Mouse (Mus musculus) neural tube, embryonic 12.5 days (tissue): ENCODE results near the gene Nt5c. TPM values are rescaled to one million over a fixed set of nuclear protein-coding genes. Genes with fewer than 3 reads are reported as not detected.
"Not testable (repeated sequence)": the region's sequence is repeated elsewhere in the genome, so short reads cannot be mapped to it uniquely, and the experiment has no call there.

Source experiments
- ATAC-seq: fragments of 200-750 bp; cut with Nextera tagmentation; 2 replicates; pipeline ENCODE4 v1.8.0; 2017; ENCODE audit warnings: low read depth, mild to moderate bottlenecking, moderate TSS enrichment, moderate library complexity; ENCODE audit not compliant: low FRiP score
- H3K27ac ChIP-seq: fragments of 300-500 bp; sonication (generic); 2 replicates; pipeline ENCODE4 v1.5.1; 2016
- H3K27me3 ChIP-seq: fragments of 300-500 bp; sonication (generic); replicated peaks from 2 replicates; pipeline ENCODE4 v1.6.1; 2016; ENCODE audit warnings: mild to moderate bottlenecking
- H3K36me3 ChIP-seq: fragments of 300-500 bp; sonication (generic); 2 replicates; pipeline ENCODE4 v1.6.1; 2016; ENCODE audit warnings: mild to moderate bottlenecking
- H3K4me1 ChIP-seq: fragments of 300-500 bp; sonication (generic); 2 replicates; pipeline ENCODE4 v1.6.1; 2016
- H3K4me2 ChIP-seq: fragments of 300-500 bp; sonication (generic); replicated peaks from 2 replicates; pipeline ENCODE4 v1.6.1; 2016; ENCODE audit warnings: mild to moderate bottlenecking
- H3K4me3 ChIP-seq: fragments of 300-500 bp; sonication (generic); 2 replicates; pipeline ENCODE4 v1.5.1; 2016
- H3K9ac ChIP-seq: fragments of 300-500 bp; sonication (generic); 2 replicates; pipeline ENCODE4 v1.6.1; 2016; ENCODE audit warnings: mild to moderate bottlenecking
- H3K9me3 ChIP-seq: fragments of 300-500 bp; sonication (generic); 2 replicates; pipeline ENCODE4 v1.6.1; 2016; ENCODE audit warnings: mild to moderate bottlenecking
- WGBS: fragments of 180-500 bp; shearing (Covaris S2); methylation state at CpG from one replicate; pipeline ENCODE4 v1.1.7; 2016; 5-methylcytosine and 5-hydroxymethylcytosine counted together
- polyA plus RNA-seq: library from polyadenylated mRNA; unstranded; fragments of >200 nt; fragmentation: Nextera tagmentation; extraction: Ambion mirVana; gene quantifications from 2 replicates; pipeline ENCODE4 v1.2.1, GENCODE M21; 2016

The Nt5c gene
- 84.8 and 87.1 TPM in 2 replicates for polyA plus RNA-seq

DNA sequence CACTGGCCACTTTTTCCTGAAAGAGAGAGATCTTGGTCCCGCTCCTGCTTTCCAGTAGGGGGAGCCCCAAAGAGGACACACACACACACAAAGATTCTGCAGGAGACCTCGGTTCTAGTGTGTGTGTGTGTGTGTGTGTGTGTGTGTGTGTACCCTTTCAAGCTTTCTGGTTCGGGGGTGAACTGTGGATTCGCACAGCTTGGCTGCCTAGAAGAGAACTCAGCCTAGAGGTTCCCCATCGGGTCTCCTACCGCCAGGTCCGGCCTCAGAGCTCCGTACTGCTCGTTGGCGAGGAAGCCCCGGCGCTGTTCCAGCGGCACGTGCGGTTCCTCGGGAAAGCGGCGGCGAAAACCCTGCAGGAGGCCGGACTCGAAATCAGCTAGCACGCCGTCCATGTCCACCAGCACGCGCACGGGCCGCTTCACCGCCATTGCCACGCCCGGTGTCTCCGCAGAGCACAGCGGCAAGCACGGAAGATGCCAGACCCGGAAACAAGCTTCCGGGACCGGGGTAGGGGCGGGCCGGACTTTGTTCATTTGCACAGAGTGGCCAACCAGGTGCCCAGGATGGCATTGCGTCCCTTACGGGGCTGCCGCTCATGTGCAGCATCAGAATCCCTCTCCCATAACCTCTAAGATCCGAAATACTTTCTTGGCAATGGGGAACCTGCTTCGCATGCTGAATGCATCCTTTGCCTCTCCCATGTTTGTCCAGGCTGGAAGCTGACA lies at the start of gene Nt5c:
TSS of gene Nt5c (minus strand) at position 507 of the 728 bp plus-strand sequence.
- H3K27ac ChIP-seq: 0 out of 2 replicates have a peak within 1 kb of the TSS, but pooled peaks have one; percentile 20
- ATAC-seq: peak; percentile 93
- no peaks in the 10 kb centered on the region for H3K27me3 ChIP-seq
- under 1% methylated on average over 43 of the region's 43 CpGs for WGBS
- peaks cover 18% of the 10 kb centered on the region for H3K4me1 ChIP-seq
- peak within 1 kb of the TSS; percentile 69 for H3K4me3 ChIP-seq
- peak within 1 kb of the TSS; percentile 85 for H3K4me2 ChIP-seq
- H3K9ac ChIP-seq: peak within 1 kb of the TSS; percentile 62
- no peaks in the 10 kb centered on the region for H3K9me3 ChIP-seq
- peaks cover 15% of the 10 kb centered on the region for H3K36me3 ChIP-seq

DNA sequence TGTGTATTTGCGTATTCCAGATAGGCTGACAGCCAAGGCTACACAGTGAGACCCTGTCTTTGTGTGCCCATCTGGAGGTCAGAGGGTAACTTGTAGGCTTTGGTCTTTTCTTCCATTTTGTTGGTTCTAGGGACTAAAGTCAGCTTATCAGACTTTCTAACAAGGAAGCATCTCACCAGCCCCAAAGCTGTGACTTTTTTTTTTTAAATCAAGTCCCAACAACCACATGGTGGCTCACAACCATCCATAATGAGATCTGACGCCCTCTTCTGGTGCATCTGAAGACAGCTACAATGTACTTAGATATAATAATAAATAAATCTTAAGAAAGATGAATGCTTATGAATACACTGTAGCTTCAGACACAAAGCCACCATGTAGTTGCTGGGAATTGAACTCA lies 46.4 kb upstream of the Nt5c start:
- 64% methylated on average over 2 of the region's 2 CpGs for WGBS
- no peak for ATAC-seq
- peaks cover 9% of the 10 kb centered on the region; the same call in 1 of the 2 replicates for H3K4me1 ChIP-seq
- H3K9ac ChIP-seq: no peak overlapping the region
- H3K27ac ChIP-seq: no peak overlapping the region
- H3K9me3 ChIP-seq: no peaks in the 10 kb centered on the region
- no peak overlapping the region for H3K4me2 ChIP-seq
- H3K27me3 ChIP-seq: 0 out of 2 replicates have a peak, but pooled peaks cover 3% of the 10 kb centered on the region
- H3K4me3 ChIP-seq: no peak overlapping the region
- peaks cover 6% of the 10 kb centered on the region for H3K36me3 ChIP-seq

DNA sequence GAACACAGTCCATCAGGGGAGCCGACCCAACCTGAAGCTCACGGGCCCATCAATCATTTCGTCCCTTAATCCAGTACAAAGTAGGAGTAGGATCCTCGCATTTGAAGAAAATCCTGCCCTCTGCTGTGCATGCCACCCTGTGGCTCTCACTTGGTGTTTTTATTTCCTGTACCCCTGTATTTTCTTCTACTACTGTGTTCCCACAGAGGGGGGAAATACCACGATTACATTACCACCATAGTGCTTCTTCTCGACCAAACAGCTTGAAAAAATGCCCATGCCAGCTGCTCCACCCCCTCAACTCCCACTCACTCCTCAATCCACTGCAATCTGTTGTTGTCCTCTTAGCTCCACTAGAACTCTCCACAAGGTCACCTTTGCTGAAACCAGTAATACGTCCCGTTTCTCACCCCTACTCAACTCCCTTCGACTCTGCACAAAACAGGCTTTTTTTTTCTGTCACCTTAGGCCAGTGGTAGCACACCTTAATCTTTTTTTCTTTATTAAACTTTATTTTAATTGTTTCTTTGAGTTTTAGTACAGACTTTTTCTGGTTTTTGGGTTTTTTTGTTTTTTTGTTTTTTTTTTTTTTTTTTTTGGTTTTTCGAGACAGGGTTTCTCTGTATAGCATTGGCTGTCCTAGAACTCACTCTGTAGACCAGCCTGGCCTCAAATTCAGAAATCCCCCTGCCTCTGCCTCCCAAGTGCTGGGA lies 45.4 kb upstream of the Nt5c start:
- 84% methylated on average over 10 of the region's 10 CpGs for WGBS
- H3K4me3 ChIP-seq: peak overlapping the region; percentile 96; the same call in 1 of the 2 replicates
- H3K4me2 ChIP-seq: peak overlapping the region; percentile 70
- peaks cover 17% of the 10 kb centered on the region for H3K36me3 ChIP-seq
- H3K4me1 ChIP-seq: peaks cover 9% of the 10 kb centered on the region; the same call in 1 of the 2 replicates
- no peak for ATAC-seq
- no peaks in the 10 kb centered on the region for H3K27me3 ChIP-seq
- H3K9me3 ChIP-seq: no peaks in the 10 kb centered on the region
- peak overlapping the region; percentile 65 for H3K27ac ChIP-seq
- H3K9ac ChIP-seq: no peak overlapping the region

DNA sequence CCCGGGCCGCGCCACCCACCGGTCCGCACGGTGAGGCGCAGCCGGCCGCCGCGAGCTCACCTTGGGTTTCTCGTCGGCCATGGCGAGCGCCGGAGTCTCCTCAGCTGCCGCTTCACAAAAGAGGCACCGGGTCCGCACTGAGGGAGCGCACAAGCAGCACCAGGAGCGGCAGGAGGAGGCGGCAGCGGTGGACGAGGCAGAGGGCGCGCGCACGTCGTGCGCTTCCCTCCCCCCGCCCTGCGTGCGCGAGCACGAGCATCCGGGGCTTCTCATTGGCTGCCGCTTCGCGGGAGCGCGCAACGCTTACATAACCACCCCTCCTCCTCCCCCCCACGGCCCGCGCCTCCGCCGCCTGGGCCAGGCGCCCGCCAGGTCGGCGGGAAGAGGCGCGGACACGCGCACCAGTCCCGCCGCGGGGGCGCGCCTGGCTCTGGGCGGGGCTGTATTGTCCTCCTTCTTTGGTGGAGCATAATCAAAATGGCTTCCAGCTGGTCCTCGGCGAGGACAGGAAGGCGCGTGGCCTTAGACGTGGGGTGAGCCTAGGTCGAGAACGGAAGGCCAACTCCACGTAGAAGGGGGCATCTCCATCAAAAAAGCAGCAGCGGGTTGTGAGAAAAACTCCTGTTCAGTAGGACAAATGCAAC lies 44.5 kb upstream of the Nt5c start, which contains the start of gene Sumo2:
TSS of gene Sumo2 (minus strand) at position 239 of the 644 bp plus-strand sequence.
- 1% methylated on average over 63 of the region's 70 CpGs for WGBS
- ATAC-seq: peak; percentile 84

DNA sequence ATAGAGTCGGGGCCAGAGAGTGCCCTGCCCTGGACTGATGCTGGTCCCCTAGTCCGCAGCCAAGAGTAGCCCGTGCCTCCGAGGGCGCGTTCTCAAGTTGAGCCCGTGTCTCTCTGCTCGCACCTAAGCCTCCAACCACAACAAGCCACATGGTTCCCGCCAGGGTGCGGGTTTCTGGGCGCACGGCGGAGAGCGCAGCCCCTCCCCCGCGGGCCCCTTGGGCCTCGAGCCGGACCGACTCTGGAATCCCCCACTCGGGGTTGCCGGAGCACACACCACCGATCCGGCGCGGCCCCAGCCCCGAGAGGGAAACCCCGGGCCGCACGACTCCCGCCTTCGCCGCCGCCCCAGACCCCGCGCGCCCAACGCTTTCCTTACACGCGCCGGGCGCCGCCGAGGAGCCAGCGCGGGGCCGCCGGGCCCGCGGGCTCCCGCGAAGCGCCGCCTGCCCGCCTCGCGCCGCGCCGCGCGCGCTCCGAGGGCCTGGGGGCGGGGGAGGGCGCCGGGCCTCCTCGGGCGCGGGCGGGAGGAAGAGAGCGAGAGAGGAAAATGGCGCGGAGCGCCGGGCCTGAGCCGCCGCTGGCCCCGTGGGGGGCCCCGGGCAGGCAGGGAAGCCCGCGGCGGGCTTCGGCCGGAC lies 43.9 kb upstream of the Nt5c start:
- ATAC-seq: peak; percentile 77

More for the DNA sequence above, 44.5 kb upstream of the Nt5c start, which contains the start of gene Sumo2:
- peak within 1 kb of the TSS; percentile 96 for H3K4me3 ChIP-seq
- H3K9ac ChIP-seq: peak within 1 kb of the TSS; percentile 92
- peaks cover 24% of the 10 kb centered on the region for H3K36me3 ChIP-seq
- H3K4me2 ChIP-seq: peak within 1 kb of the TSS; percentile 70
- H3K4me1 ChIP-seq: peaks cover 9% of the 10 kb centered on the region; the same call in 1 of the 2 replicates
- H3K9me3 ChIP-seq: no peaks in the 10 kb centered on the region
- no peaks in the 10 kb centered on the region for H3K27me3 ChIP-seq
- H3K27ac ChIP-seq: peak within 1 kb of the TSS; percentile 99

DNA sequence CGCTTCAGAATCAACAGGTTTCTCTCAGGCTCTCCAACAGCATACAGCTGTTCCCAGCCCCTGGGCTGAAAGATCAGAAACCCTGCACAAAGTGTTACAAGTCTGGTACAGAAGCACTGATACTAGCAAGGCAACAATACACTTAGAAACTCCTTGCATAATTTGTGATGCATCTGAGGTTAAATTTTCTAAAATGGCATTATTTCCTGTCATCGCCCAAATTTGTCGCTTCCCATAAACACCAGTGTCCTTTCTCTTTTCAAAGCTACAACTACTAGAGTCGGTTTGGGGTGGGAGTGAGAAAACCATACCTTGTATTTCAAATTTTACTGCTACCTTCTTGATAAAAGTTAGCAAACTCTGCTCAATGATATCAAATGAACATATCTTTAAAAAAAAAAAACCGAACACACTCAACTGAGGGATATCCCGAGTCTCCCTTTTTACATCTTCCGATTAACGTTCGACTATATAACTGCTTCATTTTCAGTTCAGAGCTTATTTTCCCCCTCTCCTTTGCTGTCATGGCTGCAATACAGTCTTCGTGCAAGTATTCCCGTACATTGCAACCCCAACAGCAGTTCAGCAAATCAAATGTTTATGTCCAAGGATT lies 43.2 kb upstream of the Nt5c start:
- Histone ChIP-seq H3K36me3 (peaks cover 32% of the 10 kb centered on the region), H3K4me1 (peaks cover 9% of the 10 kb centered on the region; the same call in 1 of the 2 replicates), H3K9ac (peak overlapping the region; percentile 92), H3K27me3 (no peaks in the 10 kb centered on the region), H3K4me2 (peak overlapping the region; percentile 70), H3K27ac (peak overlapping the region; percentile 99), H3K9me3 (no peaks in the 10 kb centered on the region), H3K4me3 (peak overlapping the region; percentile 96)
- ATAC-seq: no peak
- WGBS: 9% methylated on average over 11 of the region's 11 CpGs

More for the DNA sequence above, 43.9 kb upstream of the Nt5c start:
- no peaks in the 10 kb centered on the region for H3K27me3 ChIP-seq
- no peaks in the 10 kb centered on the region for H3K9me3 ChIP-seq
- peak overlapping the region; percentile 92 for H3K9ac ChIP-seq
- under 1% methylated on average over 82 of the region's 84 CpGs for WGBS
- peaks cover 9% of the 10 kb centered on the region; the same call in 1 of the 2 replicates for H3K4me1 ChIP-seq
- peak overlapping the region; percentile 96 for H3K4me3 ChIP-seq
- H3K27ac ChIP-seq: peak overlapping the region; percentile 99
- H3K4me2 ChIP-seq: peak overlapping the region; percentile 70
- H3K36me3 ChIP-seq: peaks cover 26% of the 10 kb centered on the region

DNA sequence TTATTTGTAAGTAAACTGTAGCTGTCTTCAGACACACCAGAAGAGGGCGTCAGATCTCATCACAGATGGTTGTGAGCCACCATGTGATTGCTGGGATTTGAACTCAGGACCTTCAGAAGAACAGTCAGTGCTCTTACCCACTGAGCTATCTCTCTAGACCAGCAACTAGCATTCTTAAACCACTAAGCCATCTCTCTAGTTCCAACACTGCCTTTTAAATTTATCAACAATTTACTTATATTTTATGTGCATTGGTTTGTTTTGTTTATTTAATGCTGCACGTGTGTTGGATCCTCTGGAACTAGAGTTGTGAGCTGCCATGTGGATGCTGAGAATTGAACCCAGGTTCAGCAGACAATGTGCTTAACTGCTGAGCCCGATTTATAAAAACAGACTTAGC lies 34.8 kb upstream of the Nt5c start:
- H3K36me3 ChIP-seq: peaks cover 63% of the 10 kb centered on the region
- H3K4me3 ChIP-seq, H3K27me3 ChIP-seq, H3K4me1 ChIP-seq, ATAC-seq, H3K27ac ChIP-seq, H3K9ac ChIP-seq, H3K4me2 ChIP-seq, H3K9me3 ChIP-seq: not testable (repeated sequence)
- 87% methylated on average over 3 of the region's 3 CpGs for whole genome bisulfite sequencing

DNA sequence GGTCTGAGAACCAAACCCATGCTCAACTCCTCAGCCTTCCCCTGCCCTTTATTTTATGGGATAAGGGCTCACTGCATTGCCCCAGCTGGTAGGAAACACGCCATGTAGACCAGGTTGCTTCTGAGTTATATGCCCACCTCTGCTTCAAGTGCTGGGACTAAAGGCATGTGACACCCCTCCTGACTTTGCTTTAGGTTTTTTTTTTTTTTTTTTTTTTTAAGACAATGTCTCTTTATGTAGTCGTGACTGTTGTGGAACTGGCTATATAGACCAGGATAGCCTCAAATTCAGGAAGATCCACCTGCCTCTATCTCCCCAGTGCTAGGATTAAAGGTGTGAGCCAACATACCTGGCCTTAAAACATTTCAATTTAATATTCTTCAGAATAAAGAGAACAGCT lies 31.0 kb upstream of the Nt5c start:
- H3K9ac ChIP-seq: no peak overlapping the region
- no peaks in the 10 kb centered on the region for H3K4me1 ChIP-seq
- 70% methylated on average over 2 of the region's 2 CpGs for WGBS
- no peak for ATAC-seq
- no peak overlapping the region for H3K4me3 ChIP-seq
- peaks cover 44% of the 10 kb centered on the region for H3K36me3 ChIP-seq
- H3K4me2 ChIP-seq: no peak overlapping the region
- no peaks in the 10 kb centered on the region for H3K9me3 ChIP-seq
- H3K27ac ChIP-seq: no peak overlapping the region
- H3K27me3 ChIP-seq: no peaks in the 10 kb centered on the region

DNA sequence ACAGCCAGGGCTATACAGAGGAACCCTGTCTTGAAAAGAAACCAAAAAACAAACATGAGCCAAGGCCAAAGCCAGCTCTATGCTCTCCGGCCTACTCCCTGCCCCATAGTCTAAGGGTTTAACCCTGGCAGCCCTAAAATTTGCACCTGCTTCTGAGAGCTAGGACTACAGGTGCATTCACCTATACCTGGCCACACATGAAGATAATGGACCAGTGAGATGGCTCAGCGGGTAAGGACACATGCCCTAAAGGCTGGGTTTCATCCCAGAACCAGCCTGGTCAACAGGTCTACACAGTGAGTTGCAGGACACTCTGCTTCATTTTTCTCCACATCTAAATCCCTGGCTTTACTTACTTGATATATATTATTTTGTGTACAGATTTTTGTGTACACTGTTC lies 30.6 kb upstream of the Nt5c start:
- Histone ChIP-seq H3K9me3 (no peaks in the 10 kb centered on the region), H3K4me2 (no peak overlapping the region), H3K4me3 (no peak overlapping the region), H3K4me1 (no peaks in the 10 kb centered on the region), H3K27me3 (no peaks in the 10 kb centered on the region), H3K27ac (no peak overlapping the region), H3K9ac (no peak overlapping the region), H3K36me3 (peaks cover 40% of the 10 kb centered on the region)
- 85% methylated on average over 2 of the region's 2 CpGs for WGBS
- ATAC-seq: no peak

DNA sequence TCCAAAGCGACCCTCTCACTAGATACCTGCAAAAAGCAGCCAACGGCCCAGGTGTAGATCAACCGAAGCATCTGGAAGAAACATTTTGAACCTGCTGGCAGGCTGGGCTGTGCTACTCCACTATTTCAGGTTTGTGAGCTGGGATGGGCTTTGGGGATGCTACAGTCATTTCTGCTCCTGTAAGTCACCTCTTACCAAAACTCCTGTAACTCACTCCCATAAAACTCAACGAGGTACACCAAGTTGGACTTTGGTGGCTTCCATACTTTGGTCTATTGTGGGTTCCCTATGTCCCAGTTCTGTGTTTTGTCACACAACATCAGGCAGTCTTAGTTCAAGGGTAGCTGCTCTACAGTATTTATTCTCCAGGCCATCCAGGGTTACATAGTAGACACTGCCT lies 29.4 kb upstream of the Nt5c start:
- Histone ChIP-seq H3K27ac (no peak overlapping the region), H3K36me3 (peaks cover 29% of the 10 kb centered on the region), H3K4me2 (no peak overlapping the region), H3K4me3 (no peak overlapping the region), H3K9me3 (no peaks in the 10 kb centered on the region), H3K9ac (no peak overlapping the region), H3K4me1 (no peaks in the 10 kb centered on the region), H3K27me3 (no peaks in the 10 kb centered on the region)
- no peak for ATAC-seq
- WGBS: 83% methylated on average over 4 of the region's 4 CpGs

DNA sequence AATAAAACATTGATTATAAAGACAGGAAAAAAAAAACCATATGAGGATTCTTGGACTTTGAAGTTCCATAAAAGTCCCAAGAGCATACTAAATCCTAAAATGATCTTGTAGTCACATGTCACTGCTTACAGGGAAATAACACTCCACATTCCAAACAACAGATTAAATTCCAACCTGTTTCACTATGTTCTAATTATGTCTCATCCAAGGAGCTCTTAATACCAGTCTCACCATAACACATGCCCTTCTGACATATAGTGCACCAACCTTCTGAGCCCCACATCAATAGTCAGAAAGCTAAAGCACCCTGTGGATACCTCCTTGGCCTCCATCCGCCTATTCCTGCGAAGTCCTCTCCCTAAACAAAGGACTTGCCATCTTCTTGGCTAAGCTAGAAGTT lies 28.6 kb upstream of the Nt5c start:
- 79% methylated on average over 2 of the region's 2 CpGs for WGBS
- H3K4me2 ChIP-seq: no peak overlapping the region
- H3K9me3 ChIP-seq: no peaks in the 10 kb centered on the region
- no peaks in the 10 kb centered on the region for H3K27me3 ChIP-seq
- H3K27ac ChIP-seq: no peak overlapping the region
- no peak for ATAC-seq
- no peak overlapping the region for H3K9ac ChIP-seq
- H3K4me3 ChIP-seq: no peak overlapping the region
- no peaks in the 10 kb centered on the region for H3K4me1 ChIP-seq
- H3K36me3 ChIP-seq: peaks cover 22% of the 10 kb centered on the region
